Mouse (Mus musculus) adrenal gland, postnatal 4 days (tissue): ENCODE results near the gene Sost. TPM values are rescaled to one million over a fixed set of nuclear protein-coding genes. Genes with fewer than 3 reads are reported as not detected.

Experiments used
- DNase-seq, 2 experiments: peaks; one replicate each; pipeline ENCODE4 v3.0.0; 2021 to 2022; ENCODE audit warnings: low spot score in 2 of 2, mixed read lengths in 2 of 2
- total RNA-seq, 2 experiments: library from RNA; stranded (reverse); gene quantifications; 2 replicates each; pipeline ENCODE4 v1.2.3; 2021

Gene Sost
- total RNA-seq, 2 experiments from 2014 or later: 0.20 to 0.25 TPM

DNA sequence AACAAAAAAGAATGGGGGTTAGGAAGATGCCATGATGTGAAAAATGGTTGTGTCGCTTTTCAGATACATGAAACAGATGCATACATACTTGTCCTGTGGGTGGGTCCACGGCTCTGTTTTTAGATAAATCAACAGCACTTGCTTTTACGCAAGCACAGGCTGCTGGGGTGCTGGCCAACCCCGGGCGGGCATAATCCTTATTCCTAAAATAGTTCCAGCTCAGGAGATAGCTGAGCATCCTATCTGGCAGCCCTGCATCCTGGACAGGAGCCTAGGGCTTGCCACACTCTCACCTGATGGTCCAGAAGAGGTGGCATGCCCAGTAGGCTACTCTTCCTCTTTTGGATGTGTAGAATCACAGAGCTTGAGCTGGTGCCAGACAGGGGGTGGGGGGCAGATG lies 16.8 kb downstream of the Sost start:
- no peak for DNase-seq

DNA sequence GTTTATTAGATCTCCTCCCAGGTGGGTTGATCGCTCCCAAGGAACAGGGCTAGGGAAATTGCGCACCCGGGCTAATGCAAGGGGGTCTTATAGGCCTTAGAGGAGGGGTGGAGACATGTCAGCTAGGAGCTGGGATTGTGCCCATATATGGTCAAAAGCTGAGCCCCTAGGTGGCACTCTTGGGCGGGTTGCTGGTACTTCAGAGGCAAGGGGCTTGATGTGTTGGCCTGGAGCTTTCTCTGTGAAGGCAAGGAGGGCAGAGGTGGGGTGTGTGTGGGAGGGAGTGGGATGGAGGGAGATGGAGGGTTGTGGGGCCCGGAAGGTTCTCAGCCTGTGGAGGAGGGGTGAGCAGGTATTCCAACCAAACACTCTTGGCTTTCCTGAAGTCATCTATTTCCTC lies 20.3 kb downstream of the Sost start:
- no peak for DNase-seq

DNA sequence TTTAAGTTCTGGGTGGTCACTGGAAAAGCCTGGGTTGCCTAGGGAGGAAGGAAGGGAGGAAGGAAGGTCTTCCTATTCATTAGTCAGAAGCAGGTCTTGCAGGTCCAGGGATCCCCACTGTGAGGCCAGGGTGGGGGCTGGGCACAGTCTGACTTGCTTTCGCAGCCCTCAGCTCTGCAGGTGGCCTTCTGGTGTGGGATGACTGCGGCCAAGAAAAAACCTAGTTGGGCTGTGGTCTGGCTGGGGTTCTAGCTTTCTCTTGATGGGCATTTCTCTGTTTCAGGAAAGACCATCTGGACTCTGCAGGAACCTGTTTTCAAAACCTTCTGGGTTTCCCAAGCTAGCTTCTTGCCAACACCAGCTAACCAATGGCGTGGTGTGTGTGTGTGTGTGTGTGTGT lies 23.8 kb downstream of the Sost start:
- DNase-seq: no peak

DNA sequence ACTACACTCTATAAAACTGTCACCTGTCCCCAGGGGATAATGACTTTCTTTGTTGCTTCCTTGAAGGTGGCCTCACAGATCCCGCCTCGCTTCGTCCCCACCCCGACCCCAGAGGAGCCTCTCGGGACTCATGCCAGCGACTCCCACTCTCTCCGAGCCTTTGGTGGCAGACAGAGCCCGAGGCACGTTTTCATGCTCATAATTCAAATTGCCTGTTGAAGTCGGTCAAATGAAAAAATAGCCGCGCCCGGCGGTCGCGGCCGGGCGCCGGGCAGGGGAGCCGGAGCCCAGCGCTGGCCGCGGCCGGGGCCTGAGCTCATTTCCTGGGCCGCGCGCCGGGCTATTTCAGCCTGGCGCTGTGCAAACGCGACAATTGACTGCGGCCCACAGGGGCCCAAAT lies 29.7 kb downstream of the Sost start:
- no peak for DNase-seq

DNA sequence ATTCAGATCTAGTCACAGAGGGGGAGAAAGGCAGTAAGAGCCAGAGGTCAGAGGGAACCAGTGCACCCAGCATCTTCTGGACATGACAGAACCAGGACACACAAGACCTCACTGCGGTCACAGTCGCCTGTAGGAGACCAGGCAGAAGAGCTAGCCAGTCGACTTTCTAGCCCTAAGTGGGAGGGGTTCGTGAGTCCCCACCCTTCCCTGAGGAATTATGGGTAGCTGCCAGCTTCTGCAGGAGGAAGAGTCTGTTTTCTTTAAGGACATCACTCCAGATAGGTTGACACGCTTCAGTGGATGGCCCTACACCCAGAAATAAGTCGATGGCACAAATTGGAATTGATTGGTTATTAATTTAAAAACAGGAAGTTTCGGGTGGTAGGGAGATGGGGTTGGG lies 30.4 kb downstream of the Sost start:
- no peak for DNase-seq

DNA sequence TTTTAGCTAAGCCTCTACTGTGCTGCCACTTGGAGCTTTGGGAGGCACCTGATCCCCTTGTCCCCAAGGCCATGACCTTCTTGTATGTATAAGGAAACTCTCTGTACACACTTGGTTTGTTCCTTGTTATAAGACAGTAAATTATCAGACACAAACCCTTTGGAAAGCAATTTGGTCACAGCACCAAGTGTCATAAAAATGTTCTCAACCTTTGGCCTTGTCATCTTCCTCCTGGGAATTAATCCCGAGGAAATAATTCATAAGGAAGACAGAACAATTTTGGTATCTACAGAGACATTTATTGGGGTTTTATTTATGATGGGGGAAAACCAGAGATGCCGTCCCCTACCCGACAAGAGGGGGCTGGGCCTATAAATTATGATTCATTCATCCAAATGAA lies 31.1 kb downstream of the Sost start:
- DNase-seq: no peak

DNA sequence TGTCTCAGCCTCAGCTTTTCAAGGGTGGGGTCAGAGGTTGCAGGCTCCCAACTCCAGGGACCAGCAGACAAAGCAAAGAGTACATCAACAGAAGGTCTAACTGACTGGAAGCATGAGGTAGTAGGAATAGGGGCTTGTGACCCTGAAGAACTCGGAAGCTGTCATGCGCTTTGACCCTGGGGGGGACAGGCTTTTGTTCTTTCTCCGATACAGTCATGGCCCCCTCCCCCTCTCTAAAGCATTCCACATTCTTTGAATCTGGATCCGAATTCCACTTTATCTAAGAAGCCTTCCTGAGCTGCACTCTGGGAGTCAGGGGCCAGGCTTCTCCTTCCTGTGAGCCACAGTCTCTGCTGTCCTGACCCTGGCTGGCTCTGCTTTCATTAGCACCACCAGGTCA lies 34.8 kb downstream of the Sost start:
- no peak for DNase-seq

DNA sequence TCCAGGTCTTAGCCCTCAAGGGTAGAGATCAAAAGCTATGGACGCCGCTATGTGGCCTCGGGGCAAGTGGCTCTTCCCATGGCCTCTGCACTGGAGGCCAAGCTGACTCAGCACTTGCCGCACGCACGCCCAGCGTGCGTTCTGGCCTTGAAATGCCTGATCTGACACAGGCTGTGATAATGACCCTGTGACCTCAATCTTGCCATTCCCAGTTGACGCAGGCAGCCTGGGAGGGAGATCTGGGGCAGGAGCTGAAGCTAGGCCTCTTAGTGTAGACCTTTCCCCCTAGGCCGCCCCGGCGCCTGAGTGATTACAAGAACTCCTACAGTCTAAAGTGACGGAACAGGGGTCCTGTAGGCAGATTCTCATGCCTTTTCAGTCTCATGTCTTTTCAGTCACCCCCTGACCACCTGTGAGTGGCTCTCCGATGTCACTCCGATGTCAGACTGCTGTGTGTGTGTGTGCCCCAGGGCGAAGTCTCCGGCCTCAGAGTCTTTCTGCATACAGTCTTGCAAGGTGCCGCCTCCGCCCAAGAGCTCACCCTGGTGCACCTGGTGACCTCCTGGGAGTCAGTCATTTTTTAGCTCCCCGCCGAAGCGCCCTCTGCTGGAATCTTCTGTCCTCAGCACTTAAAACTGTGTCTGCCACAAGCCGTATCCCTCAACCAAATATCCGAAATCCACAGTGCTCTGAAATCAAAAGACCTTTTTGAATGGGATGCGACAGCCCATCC lies 38.6 kb downstream of the Sost start:
- DNase-seq: peak in 1 of 2 experiments; percentile 51

DNA sequence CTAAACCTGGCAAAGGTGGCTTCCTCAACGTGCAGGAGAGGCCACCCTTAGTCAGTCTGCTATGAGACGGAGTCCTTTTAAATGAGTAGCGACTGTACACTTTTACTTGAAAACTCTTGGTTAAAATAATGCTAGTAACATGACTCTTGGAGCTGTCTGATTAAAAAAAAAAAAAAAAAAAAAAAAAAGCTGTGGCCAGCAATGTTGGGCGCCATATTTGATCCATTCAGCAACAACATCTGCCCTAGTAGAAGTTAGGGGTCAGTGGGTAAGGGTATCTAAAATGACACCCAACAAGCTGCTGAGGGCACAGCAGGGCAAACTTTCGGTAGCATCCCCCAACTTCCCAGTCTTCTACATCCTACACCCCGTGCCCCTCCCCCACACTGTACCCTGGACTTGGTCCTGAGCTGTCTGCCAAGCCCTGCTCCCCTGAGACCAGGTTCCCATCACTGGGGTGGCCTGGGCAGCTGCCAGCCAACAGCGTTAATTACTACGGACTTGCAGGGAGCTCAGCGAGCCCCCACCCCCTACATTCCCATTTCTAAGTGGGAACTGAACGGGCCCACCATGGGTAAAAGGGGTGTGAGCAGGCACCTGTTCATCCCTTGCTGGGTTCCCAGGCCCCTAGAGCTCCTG lies 39.7 kb downstream of the Sost start:
- no peak for DNase-seq

DNA sequence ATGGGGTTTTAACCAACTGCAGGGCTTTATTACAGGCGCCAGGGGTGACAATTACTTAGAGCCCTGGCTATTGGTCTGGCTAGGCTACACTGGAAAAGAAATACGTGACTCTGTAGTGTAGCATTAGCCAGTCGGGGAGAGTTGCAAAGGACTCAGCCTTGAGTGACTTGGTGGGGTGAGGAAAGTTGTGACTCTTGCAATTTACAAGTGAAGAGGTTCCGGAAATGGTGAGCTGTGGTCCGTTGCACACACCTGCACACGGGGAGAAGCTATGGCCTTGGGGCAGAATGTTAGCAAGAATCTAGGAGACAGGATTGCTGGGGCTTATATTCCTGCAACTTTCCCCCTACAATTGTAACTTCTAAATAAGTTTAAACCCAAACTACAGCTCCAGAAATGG lies 41.2 kb downstream of the Sost start:
- DNase-seq: no peak

DNA sequence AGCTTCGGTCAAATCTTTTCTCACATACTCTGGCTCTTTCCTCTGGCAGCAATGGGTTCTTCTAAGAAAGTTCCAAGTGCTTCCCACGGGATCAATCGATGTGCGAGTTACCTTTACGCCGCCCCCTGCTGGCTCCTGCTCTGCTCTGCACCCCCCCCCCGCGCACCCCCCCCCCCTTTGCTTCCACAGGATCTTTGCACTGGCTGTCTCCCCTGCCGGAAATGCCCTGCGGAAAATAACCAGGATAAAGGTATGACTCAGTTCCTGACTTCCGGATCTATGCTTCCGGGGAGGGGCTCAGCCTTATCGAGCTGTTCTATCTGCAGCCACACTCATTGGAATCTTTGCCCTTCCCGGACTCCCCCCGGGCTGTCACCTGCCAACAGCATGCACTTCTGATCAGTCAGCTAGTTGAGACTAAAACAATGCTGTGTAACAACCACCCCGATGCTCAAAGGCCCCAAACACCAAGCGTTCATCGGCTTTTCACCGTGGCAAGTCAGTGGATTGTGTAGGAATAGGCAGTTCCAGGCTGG lies 42.3 kb downstream of the Sost start:
- no peak for DNase-seq

DNA sequence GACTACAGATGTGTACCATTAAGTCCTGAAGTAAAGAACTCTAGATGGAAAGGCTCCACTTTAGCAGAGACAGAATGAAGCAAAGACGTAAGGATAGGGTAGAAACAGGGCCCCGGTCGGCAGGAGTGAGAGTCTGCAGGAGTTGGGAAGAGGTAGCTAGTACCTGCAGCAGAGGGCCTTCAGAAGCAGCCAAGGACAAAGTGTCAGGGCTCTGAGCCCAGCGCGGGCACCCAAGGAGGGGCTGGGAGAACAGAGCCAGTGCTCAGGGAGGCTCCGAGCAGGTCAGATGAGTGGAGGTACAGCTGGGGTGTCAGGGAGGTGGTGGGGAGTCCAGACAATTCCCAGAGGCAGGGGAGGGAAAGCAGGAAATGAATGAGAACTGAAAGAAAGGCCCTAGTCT lies 42.8 kb downstream of the Sost start:
- DNase-seq: no peak

DNA sequence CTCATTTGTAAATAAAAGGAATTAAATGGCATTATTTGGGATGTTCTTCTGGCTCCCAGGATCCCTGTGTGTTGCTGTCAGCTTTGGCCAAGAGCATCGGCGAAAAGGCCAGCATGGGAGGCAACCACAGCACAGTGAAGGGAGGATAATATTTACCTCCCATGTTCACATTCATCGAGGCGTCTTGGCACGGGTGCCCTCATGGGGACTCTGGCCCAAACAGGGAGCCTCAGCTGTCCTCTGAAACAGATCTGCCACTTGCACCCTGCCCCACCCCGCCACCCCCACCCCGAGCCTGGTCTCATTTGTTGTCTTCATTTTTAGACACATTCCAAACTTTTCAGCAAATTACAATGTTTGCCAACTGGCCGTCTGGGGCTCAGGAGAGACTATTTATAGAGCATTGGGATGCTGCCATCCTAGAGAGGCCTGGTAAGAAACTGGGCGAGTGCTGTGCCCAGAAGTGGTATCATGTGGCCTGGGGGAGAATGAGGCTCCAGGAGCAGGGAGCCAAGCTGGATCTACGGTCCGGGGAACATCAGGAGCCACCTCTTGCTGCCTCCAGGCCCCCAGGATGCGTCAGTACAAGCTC lies 45.4 kb downstream of the Sost start:
- no peak for DNase-seq

DNA sequence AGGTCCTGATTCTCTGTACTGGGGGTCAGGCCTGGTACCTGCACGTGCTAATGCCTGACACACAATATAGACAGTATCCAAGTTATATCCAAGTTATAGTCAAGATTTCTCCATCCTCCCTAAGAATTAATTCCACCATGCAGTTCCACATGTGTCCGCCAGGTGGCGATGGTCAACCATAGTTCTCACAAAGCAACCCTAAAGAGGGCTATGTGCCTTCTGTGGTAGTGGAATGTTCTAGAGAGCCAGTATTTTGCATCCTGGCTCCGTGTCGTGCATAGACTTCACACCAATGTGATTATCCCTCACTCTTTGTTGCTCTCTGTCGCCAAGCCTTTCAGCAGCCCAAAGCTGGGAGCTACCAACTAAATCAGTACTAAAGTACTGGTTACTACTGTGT lies 47.2 kb downstream of the Sost start:
- peak; percentile 43 to 70 for DNase-seq

DNA sequence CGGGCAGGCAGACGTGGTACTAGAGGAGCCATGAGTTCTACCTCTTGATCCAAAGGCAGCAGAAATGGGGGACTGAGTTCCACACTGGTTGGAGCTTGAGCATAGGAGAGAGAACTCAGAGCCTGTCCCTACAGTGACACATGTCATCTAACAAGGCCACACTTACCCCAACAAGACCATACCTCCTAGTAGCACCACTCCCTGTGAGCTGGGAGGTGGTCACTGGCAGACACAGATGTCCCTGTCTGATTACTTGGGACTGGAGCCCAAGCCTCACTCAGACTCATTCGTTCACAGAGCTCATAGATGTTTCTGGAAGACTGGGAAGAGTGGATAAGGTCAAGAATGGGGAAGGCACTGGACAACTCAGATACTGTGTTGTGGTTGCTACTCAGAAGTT lies 48.2 kb downstream of the Sost start:
- no peak for DNase-seq

DNA sequence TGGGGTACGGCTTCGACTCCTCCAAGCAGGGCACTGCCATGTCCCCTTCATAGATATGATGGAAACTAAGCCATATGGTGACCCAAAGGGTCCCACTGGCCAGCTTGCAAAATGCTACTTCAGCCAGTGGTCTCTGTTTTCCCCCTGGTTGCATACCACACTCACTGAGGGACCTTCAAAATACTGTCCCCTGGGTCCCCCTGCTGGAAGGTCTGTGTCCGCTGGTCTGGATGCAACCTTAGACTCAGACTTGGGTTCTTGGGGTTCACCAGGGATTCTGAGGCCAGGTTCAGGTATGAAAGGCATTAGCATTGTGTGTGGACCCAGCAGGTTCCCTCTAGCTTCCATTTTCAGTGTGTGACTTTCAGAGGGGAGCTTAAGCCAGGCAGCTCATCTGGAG lies 50.0 kb downstream of the Sost start:
- no peak for DNase-seq

DNA sequence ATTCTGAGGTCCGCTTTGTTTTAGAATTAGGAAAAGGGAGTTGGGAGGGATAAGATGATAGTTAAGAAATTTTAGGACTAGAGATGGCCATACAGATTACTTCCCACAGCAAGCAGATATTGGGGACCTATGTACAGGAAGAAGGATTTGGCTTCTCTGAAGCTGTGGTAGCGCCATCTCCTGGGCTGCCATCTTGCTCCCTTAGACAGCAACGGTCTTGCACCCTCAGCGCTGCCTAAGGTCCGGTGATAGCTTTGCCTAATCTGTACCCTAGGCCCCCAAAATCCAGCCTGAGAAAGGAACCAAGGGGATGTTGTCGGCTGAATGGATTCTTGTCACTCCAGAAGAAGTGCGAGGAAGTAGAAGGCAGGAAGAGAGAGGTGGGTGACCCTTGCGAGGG lies 53.2 kb downstream of the Sost start:
- no peak for DNase-seq

Other genes starting within 250 kb of the Sost start
- gene Dhx8, start 234.1 kb downstream of the Sost start, total RNA-seq: 10 to 100 TPM; 29.1 to 32.7 TPM
- gene Etv4, start 181.6 kb downstream of the Sost start, total RNA-seq: 1 to 10 TPM; 6.5 to 9.9 TPM
- 1 to 10 TPM; 7.1 to 7.8 TPM for gene Meox1, start 72.6 kb downstream of the Sost start, total RNA-seq
- not detected for gene Cfap97d1, start 17.3 kb upstream of the Sost start, total RNA-seq
- 10 to 100 TPM; 62.2 to 71.6 TPM for gene Dusp3, start 20.0 kb upstream of the Sost start, total RNA-seq
- gene Mpp3, start 61.4 kb upstream of the Sost start, total RNA-seq: 10 to 100 TPM; 19.2 to 24.4 TPM
- gene Cd300lg, start 74.5 kb upstream of the Sost start, total RNA-seq: 10 to 100 TPM; 10.7 to 15.6 TPM
- 10 to 100 TPM in 1 of 2 experiments, 1 to 10 TPM in 1; 8.8 to 11.5 TPM for gene Mpp2, start 121.5 kb upstream of the Sost start, total RNA-seq
- gene Ppy, start 134.3 kb upstream of the Sost start, total RNA-seq: 1 to 10 TPM in 1 of 2 experiments, not detected in 1; 7.4 TPM
- gene Pyy, start 140.8 kb upstream of the Sost start, total RNA-seq: 10 to 100 TPM in 1 of 2 experiments, not detected in 1; 25.9 TPM
- 1 to 10 TPM; 1.3 to 3.1 TPM for gene Nags, start 178.5 kb upstream of the Sost start, total RNA-seq
- 10 to 100 TPM; 21.8 to 22.5 TPM for gene Tmem101, start 189.4 kb upstream of the Sost start, total RNA-seq
- 10 to 100 TPM; 83.5 to 83.6 TPM for gene Lsm12, start 218.3 kb upstream of the Sost start, total RNA-seq
- gene G6pc3, start 222.6 kb upstream of the Sost start, total RNA-seq: 10 to 100 TPM; 86.3 to 93.3 TPM